Mouse (Mus musculus) heart, embryonic 16.5 days (tissue): ENCODE results near the gene Sumo2. TPM values are rescaled to one million over a fixed set of nuclear protein-coding genes. Genes with fewer than 3 reads are reported as not detected.
A peak's percentile ranks its signal among the peaks of the same experiment; 100 is the strongest.

Experiments
- ATAC-seq: fragments of 200-750 bp; cut with Nextera tagmentation; replicated peaks from 2 replicates; pipeline ENCODE4 v1.8.0; 2017; ENCODE audit warnings: moderate number of reproducible peaks; ENCODE audit not compliant: insufficient read depth, low FRiP score; ENCODE audit errors: extremely low read depth
- H3K27ac ChIP-seq: fragments of 300-500 bp; sonication (generic); 2 replicates; pipeline ENCODE4 v1.5.1; 2014; ENCODE audit warnings: mild to moderate bottlenecking, low read length, control low read depth, moderate library complexity
- H3K27me3 ChIP-seq: fragments of 300-500 bp; sonication (generic); 2 replicates; pipeline ENCODE4 v1.6.1; 2014; ENCODE audit warnings: low read length, mixed read lengths; ENCODE audit not compliant: control insufficient read depth, insufficient read depth
- H3K36me3 ChIP-seq: fragments of 300-500 bp; sonication (generic); 2 replicates; pipeline ENCODE4 v1.6.1; 2014; ENCODE audit not compliant: control insufficient read depth, insufficient read depth
- H3K4me1 ChIP-seq: fragments of 300-500 bp; sonication (generic); 2 replicates; pipeline ENCODE4 v1.6.1; 2014; ENCODE audit warnings: low read length, mixed read lengths; ENCODE audit not compliant: control insufficient read depth, insufficient read depth
- H3K4me2 ChIP-seq: fragments of 300-500 bp; sonication (generic); 2 replicates; pipeline ENCODE4 v1.6.1; 2014; ENCODE audit warnings: low read depth, mild to moderate bottlenecking, control low read depth, low read length
- H3K4me3 ChIP-seq: fragments of 300-500 bp; sonication (generic); 2 replicates; pipeline ENCODE4 v1.5.1; 2014; ENCODE audit warnings: mild to moderate bottlenecking, control low read depth, low read length
- H3K9ac ChIP-seq: fragments of 300-500 bp; sonication (generic); 2 replicates; pipeline ENCODE4 v1.6.1; 2014; ENCODE audit warnings: low read length, control low read depth
- H3K9me3 ChIP-seq: fragments of 300-500 bp; sonication (generic); replicated peaks from 2 replicates; pipeline ENCODE4 v1.6.1; 2016; ENCODE audit warnings: low read length; ENCODE audit not compliant: control insufficient read depth
- WGBS: fragments of 180-500 bp; shearing (Covaris S2); extraction: QIAGEN DNeasy Blood & Tissue Kit; methylation state at CpG from one replicate; pipeline ENCODE4 v1.1.7; 2014; 5-methylcytosine and 5-hydroxymethylcytosine counted together
- polyA plus RNA-seq: library from polyadenylated mRNA; unstranded; fragments of >200 nt; fragmentation: Nextera tagmentation; extraction: Ambion mirVana; gene quantifications from 2 replicates; pipeline ENCODE4 v1.2.1, GENCODE M21; 2015

Sumo2 gene
- 556 and 599 TPM in 2 replicates for polyA plus RNA-seq

DNA sequence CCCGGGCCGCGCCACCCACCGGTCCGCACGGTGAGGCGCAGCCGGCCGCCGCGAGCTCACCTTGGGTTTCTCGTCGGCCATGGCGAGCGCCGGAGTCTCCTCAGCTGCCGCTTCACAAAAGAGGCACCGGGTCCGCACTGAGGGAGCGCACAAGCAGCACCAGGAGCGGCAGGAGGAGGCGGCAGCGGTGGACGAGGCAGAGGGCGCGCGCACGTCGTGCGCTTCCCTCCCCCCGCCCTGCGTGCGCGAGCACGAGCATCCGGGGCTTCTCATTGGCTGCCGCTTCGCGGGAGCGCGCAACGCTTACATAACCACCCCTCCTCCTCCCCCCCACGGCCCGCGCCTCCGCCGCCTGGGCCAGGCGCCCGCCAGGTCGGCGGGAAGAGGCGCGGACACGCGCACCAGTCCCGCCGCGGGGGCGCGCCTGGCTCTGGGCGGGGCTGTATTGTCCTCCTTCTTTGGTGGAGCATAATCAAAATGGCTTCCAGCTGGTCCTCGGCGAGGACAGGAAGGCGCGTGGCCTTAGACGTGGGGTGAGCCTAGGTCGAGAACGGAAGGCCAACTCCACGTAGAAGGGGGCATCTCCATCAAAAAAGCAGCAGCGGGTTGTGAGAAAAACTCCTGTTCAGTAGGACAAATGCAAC is at the start of gene Sumo2:
Gene Sumo2, minus strand, starts transcription at position 239 of the 644 bp plus-strand sequence.
- peak within 1 kb of the TSS; percentile 76 for H3K4me2 ChIP-seq
- H3K4me3 ChIP-seq: peak within 1 kb of the TSS; percentile 92
- peak within 1 kb of the TSS; percentile 98 for H3K9ac ChIP-seq
- H3K27me3 ChIP-seq: no peaks in the 10 kb centered on the region
- peaks cover 9% of the 10 kb centered on the region for H3K4me1 ChIP-seq
- H3K36me3 ChIP-seq: peaks cover 21% of the 10 kb centered on the region
- H3K9me3 ChIP-seq: no peaks in the 10 kb centered on the region
- WGBS: 2% methylated on average over 53 of the region's 70 CpGs
- peak; percentile 90 for ATAC-seq
- H3K27ac ChIP-seq: peak within 1 kb of the TSS; percentile 100

DNA sequence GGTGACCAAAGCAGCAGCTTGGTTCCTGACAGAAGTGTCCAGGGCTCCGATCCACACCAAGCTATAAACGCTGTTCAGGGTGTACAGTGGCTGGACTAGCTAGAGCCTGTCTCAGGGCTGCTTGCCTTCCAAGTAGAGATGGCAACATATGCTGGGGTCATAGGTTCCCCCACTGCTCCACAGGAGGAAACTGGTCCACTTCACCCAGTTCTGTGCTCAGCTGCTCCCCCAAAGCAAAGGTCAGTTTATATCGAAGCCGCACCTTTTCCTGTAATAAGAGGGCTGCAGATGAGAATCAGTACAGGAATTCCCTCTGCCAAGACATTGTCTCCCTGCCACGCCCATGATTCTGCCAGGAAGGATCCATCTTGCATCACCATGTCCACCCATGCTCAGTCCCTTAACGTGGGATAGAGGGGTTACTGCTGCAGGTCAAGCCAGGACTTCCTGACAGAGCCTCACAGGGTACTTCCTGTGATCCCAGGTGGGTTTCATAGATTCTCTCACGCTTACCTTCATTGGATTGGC is 49.6 kb upstream of the Sumo2 start:
- no peak overlapping the region for H3K27ac ChIP-seq
- no peaks in the 10 kb centered on the region for H3K4me1 ChIP-seq
- no peak for ATAC-seq
- 86% methylated on average over 7 of the region's 7 CpGs for WGBS
- H3K27me3 ChIP-seq: no peaks in the 10 kb centered on the region
- H3K9ac ChIP-seq: no peak overlapping the region
- H3K4me2 ChIP-seq: no peak overlapping the region
- no peaks in the 10 kb centered on the region for H3K9me3 ChIP-seq
- H3K4me3 ChIP-seq: no peak overlapping the region
- peaks cover 86% of the 10 kb centered on the region for H3K36me3 ChIP-seq

DNA sequence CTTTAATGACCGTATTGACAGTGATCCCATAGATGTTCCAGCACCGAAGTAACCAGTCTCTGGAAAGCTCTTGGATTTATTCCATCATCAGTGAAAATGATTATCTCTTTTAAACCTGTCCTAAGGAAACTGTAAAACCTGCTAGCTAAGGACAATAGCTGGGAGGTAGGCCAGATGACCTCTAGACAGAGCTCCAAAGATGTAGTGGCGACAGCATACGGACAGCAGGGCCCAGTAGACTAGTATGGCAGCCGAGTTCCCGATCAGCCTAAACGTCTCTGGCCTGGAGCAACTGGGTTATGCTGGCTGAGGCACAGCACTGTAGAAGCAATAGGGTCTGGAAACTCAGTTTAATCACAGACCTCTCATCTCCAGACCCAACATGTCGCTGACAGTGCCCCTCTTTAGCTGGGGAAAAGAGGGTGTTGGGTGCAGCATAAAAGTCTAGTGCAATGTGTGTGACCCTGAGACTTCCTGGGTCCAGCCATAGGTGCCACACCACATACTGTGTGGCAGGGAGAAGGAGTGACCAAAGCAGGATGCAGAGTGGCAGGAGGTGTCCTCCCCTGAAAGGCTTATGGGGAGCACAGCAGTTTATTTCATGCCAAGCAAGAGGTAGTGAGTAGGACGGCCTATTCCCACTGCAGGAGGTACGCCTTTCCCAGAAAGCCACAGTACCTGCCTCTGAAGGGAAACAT is 48.4 kb upstream of the Sumo2 start:
- Histone ChIP-seq H3K9ac (no peak overlapping the region), H3K4me3 (no peak overlapping the region), H3K27ac (no peak overlapping the region), H3K4me1 (no peaks in the 10 kb centered on the region), H3K36me3 (peaks cover 82% of the 10 kb centered on the region), H3K27me3 (no peaks in the 10 kb centered on the region), H3K9me3 (no peaks in the 10 kb centered on the region), H3K4me2 (no peak overlapping the region)
- ATAC-seq: no peak
- 82% methylated on average over 10 of the region's 10 CpGs for WGBS

GRCm38 (mm10) chr11:115582913-115583606 is 47.0 kb upstream of the Sumo2 start:
- Histone ChIP-seq H3K4me1 (no peaks in the 10 kb centered on the region), H3K4me2 (no peak overlapping the region), H3K36me3 (peaks cover 75% of the 10 kb centered on the region), H3K27me3 (no peaks in the 10 kb centered on the region), H3K9ac (no peak overlapping the region), H3K27ac (no peak overlapping the region; the same call in 1 of the 2 replicates), H3K4me3 (no peak overlapping the region), H3K9me3 (no peaks in the 10 kb centered on the region)
- WGBS: 79% methylated on average over 10 of the region's 10 CpGs
- 0 out of 2 replicates have a peak, but pooled peaks have one; percentile 14 for ATAC-seq

GRCm38 (mm10) chr11:115579080-115579479 is 43.0 kb upstream of the Sumo2 start:
- Histone ChIP-seq H3K27ac (no peak overlapping the region), H3K36me3 (peaks cover 41% of the 10 kb centered on the region), H3K27me3 (no peaks in the 10 kb centered on the region), H3K9me3 (no peaks in the 10 kb centered on the region), H3K4me2 (no peak overlapping the region), H3K4me3 (no peak overlapping the region), H3K9ac (no peak overlapping the region), H3K4me1 (no peaks in the 10 kb centered on the region)
- ATAC-seq: no peak

DNA sequence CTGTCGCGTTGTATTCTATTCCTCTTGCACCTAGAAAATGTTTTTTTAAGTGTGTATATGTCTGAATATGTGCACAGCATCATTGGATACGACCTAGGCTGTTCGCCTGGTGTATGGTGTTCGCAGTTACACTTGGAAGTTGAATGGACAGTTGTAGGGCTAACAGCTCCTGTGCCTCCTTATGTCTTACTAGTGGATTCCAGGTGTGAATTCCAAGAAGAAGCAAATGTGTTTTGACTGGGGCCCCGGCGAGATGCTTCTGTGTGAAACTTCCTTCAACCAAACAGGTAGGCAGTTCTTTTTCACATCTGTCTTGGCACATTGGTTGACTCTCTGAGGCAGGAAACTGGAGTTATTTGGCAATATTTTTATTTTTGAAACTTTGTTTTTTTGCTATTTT is 28.9 kb upstream of the Sumo2 start:
- Histone ChIP-seq H3K4me3 (peak overlapping the region; percentile 81), H3K9ac (peak overlapping the region; percentile 78), H3K4me1 (peaks cover 10% of the 10 kb centered on the region), H3K4me2 (peak overlapping the region; percentile 75), H3K9me3 (no peaks in the 10 kb centered on the region), H3K27me3 (no peaks in the 10 kb centered on the region), H3K36me3 (peaks cover 30% of the 10 kb centered on the region), H3K27ac (no peak overlapping the region)
- 19% methylated on average over 7 of the region's 7 CpGs for whole genome bisulfite sequencing
- ATAC-seq: no peak

DNA sequence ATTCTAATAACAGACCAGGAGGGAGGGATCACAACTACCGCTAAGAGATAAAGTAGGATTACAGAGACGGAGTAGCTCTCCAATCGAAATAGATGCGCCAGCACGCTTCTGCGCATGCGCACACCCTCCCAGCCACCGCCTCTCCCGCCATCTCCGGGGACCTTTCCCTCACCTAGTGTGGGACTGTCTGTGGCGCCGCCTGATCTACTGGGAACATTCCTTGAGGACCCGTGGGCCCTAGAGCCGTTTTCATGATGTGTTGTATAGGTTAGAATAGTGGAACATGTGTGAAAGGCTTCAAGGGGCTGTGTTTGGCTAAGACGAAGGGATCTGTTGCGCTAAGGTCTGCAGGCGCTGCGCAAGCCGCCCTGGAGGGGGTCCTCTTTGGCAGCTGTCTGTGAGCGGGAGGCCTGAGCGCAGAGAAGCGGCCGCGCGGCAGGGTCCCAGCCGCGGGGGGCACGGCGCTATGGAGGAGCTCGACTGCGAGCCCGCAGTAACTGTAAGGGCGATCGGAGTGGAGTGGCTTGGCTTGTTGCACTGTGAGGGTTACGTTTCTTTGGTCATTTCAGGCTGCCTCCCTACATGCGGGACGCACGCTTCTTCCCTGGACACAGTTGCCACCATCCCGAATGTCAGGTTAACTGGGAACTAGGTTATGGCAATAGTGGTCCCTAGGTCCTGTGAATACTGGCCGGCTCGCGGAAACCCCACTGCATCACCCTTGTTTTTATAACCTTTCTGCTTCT is 28.2 kb upstream of the Sumo2 start, which contains the start of gene Nup85:
Gene Nup85, plus strand, starts transcription at position 371 of the 746 bp plus-strand sequence.
- peaks cover 10% of the 10 kb centered on the region for H3K4me1 ChIP-seq
- H3K4me2 ChIP-seq: peak within 1 kb of the TSS; percentile 75
- peak within 1 kb of the TSS; percentile 84 for H3K27ac ChIP-seq
- peak within 1 kb of the TSS; percentile 78 for H3K9ac ChIP-seq
- H3K4me3 ChIP-seq: peak within 1 kb of the TSS; percentile 81
- H3K36me3 ChIP-seq: peaks cover 23% of the 10 kb centered on the region
- no peaks in the 10 kb centered on the region for H3K9me3 ChIP-seq
- WGBS: under 1% methylated on average over 42 of the region's 42 CpGs
- peak; percentile 88 for ATAC-seq
- no peaks in the 10 kb centered on the region for H3K27me3 ChIP-seq

- H3K9ac ChIP-seq: peak overlapping the region; percentile 78
- H3K36me3 ChIP-seq: peaks cover 16% of the 10 kb centered on the region
- WGBS: 38% methylated on average over 4 of the region's 4 CpGs
- H3K4me3 ChIP-seq: peak overlapping the region; percentile 81
- no peaks in the 10 kb centered on the region for H3K9me3 ChIP-seq
- H3K4me1 ChIP-seq: peaks cover 10% of the 10 kb centered on the region
- no peaks in the 10 kb centered on the region for H3K27me3 ChIP-seq
- ATAC-seq: no peak
- peak overlapping the region; percentile 84 for H3K27ac ChIP-seq
- peak overlapping the region; percentile 75 for H3K4me2 ChIP-seq
Measured at GRCm38 (mm10) chr11:115563406-115563805, 27.3 kb upstream of the Sumo2 start.
